Mouse (Mus musculus): ENCODE results near the gene Ifitm6. TPM values are rescaled to one million over a fixed set of nuclear protein-coding genes. Genes with fewer than 3 reads are reported as not detected.
"Not testable (repeated sequence)": the region's sequence is repeated elsewhere in the genome, so short reads cannot be mapped to it uniquely, and the experiment has no call there.

Ifitm6 gene
- total RNA-seq, 2 experiments from 2014 or later, result not detected

DNA sequence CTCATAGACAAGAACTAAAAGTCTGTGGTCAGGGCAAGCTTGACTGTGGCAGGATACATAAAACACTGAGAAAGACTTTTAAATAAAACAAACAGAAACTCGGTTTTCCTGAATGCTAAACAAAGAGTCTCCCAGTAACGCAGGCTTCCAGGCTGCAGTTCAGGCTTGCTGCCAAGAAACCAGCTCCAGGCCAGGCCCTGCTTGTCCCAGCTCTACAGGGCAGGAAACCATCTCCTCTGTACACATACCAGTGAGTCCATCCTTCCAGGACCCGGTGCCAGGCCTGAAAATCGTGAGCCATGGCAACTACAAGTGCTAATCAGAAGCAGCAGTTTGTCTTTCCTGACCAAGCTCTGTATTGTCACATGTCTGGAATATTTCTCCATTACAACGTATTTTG is 23.9 kb upstream of the Ifitm6 start:
- peak in 1 of 2 experiments; percentile 39 for DNase-seq (ENCODE audit: low spot score in 2 of 2)

DNA sequence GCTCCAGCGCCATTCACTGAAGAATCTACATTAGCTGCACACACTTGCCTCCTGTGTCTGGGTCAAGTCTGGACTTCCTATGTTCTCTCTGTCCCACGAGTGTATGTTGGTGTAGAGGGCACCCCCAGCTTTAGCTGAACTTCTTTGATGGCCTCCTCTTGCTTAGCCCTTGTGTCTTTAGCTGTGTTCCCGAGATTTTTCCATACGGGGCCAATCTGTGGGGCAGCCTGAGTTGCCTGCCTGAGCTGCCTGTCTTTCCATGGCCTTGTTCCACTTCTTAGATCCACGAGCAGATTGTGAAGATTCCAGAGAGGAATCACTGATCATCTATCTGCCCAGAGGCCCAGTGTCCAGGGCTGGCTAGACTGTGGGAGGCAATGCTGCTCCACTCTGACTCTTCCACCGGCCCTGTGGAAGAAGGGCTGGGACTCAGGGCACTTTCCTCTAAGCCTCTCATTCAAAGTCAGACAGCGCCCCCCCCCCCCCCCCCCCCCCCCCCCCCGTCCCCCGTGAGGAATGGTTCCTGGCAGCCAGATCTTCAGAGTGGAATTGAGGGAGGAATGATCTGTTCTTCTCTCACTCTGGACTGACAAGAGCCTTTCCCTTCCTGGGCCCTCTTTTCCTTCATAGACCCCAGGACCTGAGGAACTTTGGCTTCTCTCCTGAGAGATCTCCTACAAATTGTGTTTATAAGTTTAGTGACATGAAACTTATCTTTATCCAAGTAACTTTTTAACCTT is 23.3 kb upstream of the Ifitm6 start:
- no peak for DNase-seq (ENCODE audit: low spot score in 2 of 2)

DNA sequence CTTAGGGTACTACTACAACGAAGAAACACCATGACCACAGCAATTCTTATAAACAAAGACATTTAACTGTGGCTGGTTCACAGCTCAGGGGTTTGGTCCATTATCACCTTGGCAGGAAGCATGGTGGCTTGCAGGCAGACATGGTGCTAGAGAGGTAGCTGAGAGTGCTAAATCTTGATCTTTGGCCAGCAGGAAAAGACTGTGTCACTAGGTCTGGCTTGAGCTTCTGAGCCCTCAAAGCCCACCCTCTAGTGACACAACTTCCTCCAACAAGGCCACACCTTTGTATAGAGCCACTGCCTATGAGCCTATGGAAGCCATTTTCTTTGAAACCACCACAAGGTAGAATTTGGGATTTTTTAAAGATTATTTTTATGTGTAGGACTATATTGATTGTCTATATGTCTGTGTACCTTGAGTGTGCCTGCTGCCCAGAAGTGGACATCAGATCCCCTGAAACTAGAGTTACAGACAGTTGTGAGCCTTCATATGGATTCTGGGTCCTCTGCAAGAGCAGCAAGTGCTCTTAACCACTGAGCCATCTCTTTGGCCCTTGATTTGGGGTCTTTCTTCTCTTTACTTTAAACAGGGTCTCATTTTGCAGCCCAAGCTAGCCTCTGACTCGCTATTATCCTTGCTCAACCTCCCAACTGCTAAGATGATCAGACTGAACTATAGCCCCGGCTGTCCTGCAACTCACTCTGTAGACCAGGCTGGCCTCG is 21.8 kb upstream of the Ifitm6 start:
- DNase-seq (ENCODE audit: low spot score in 2 of 2), result no peak

DNA sequence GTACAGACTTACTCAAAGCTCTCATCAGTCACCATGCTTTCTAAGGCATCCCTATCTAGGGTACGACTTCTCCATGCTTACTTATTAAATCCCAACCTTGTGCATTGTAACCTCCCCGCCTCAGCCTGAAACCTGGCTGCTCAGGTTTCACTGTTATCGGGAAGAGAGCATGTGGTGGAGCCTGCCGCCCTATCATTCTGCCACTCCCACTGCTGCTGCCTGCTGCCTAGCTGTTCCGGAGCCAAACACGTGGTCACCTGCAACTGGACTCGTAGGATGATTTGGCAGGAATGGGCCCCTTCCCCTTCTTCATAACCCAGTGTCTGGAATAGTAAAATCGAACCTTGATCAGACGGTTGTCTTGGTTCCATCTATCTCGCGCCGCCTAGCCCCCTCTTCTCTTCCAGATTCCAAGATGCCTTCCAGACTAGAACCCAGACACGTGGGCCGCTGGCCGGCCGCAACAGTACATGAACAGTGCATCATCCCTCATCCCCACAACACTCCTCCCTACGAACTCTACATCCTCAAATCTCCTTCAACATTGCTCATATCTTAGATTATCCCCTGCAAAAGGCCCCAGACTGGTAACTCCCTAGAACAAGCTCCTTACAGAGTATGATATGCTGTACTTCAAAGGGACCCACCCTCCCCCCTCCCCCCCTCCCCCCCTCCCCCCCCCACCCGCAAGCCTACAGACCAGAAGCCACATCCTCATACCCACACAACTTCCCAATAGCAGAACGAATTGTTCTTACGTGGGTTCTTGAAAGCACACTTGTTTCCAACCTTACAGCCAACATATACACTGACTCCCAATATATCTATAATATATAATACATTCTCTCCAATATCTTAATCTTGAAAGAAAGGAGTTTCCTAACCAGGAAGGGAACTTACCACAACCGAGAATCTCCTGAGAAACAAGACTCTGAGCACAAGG is 20.6 kb upstream of the Ifitm6 start:
- DNase-seq (ENCODE audit: low spot score in 2 of 2), result no peak

DNA sequence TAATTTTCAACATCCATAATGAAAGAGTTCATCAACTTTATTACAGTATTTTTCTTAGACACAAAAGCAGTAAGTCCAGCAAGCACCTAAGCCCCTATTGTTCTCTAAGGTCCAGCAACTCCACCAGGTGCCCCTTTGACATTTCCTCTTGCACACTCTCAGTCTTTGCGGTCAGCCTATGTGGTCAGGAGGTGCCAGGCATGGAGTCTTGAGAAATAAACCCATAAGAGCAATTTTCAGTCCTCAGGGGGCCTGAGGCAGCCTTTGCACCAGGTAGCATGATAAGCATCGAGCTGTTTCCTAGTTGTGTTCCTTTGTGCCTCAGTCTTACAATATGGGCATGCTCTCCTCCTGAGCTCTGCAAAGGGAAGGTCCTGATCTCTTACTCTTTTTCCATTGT is 18.9 kb upstream of the Ifitm6 start:
- not testable (repeated sequence) for DNase-seq (ENCODE audit: low spot score in 2 of 2)

DNA sequence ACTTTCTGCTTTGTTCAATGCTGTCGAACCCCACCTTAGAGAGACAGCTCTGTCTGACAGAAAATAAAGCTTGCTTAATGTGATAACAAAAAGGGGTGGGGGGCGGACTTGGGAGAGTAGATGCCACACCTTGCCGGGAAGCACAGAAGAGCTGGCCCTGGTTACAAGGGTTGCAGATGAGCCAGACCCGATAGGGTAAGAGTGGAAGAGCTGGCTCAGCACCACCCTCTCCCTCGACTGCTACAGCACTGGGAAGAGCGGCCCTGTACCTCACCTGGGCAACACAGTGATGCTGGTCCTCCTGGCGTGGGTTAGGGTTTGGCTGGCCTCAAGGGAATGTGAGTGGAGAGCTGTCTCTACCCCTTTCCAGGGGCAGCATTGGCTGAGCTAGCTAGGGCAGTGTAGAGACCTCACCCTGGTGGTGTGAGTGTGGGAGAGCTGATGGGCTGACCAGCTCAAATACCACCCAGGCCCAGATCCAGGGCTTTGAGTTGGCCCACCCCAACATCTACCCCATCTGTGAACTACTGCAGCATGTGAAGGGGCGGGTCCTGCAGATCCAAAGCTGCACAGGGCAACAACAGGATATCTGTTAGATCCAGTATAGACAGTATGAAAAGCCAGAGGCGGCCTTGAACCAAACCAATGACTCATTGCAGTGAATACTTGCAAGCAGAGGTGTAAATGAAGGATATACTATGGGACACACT is 14.9 kb upstream of the Ifitm6 start:
- no peak for DNase-seq (ENCODE audit: low spot score in 2 of 2)

DNA sequence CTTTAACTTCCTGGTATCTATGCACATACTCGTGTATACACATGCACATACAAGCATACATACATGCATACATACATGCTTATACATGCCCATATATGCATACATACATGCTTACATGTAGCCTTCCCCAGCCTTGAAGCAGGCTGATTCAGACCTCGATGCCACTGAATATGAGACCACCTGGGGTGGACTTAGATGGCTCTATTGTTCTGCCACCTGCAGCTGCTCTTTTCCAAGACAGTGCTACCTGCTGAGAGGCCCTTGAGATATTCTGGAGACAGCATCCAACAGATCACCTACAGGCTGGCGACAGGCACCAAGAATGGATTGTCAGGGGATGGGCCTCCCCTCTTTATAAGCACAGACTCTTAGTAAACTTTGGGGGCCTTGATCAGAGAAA is 12.7 kb upstream of the Ifitm6 start:
- no peak for DNase-seq (ENCODE audit: low spot score in 2 of 2)

DNA sequence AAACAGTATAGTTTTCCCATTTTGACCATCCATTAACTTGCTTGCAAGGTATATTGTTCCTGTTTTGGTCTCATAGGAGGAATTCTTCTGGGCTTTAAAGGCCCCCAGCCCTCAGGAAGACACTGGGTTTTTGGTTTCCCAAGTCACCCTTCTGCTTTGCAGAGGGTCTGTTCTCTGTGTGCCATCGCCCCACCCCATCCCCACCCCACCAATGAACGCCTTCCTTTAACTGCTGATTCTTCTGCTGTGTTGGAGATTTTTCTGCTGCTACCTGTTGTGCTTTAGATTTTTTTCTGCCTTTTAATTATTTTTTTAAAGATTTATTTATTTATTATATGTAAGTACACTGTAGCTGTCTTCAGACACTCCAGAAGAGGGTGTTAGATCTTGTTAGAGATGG is 11.1 kb upstream of the Ifitm6 start, which contains the start of gene Gm17387:
Gm17387 (plus strand) TSS at position 301 of the 400 bp plus-strand sequence.
- DNase-seq (ENCODE audit: low spot score in 2 of 2), result no peak

DNA sequence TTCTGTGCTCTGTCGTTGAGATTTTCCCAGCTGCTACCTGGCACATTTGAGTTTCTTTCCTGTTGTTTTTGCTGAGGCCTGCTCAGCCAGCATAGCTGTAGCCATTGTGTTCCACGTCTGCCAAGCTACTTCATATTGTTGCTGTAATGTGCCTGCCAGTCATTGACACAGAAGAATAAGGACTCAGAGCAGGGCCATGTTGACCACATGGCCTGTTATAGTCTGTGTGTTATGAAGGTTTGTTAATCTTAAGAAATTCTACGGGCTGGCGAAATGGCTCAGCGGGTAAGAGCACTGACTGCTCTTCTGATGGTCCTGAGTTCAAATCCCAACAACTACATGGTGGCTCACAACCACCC is 9.0 kb upstream of the Ifitm6 start:
- no peak for DNase-seq (ENCODE audit: low spot score in 2 of 2)

DNA sequence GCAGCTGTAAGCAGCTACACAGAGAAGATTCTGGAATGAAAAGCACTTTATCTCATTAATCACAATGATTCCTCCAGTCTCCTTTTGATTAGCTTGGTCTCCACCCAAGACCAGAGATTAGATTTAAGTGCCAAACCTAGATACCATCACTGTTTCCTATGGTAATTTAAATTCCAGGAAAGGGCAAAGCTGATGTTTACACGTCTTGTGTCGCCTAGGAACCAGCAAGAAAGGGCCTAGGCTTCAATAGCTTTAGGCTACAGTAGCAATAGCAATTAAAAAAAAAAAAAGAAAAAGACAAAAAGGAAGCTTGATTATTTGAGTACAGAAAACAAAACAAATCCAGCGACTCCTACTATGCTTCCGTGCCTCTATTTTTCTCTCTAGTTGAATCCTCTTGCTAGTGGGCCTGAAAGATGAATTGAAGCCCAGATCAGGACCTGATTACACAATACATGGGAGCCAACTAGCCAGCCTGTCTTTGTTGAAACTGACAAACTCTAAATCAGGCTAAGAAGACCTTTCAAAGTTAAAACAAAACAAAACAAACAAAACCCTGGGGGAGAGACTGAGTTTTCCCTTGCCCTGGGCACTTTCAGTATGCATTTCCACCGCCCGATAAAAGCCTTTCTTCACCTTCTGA is 8.5 kb upstream of the Ifitm6 start:
- no peak for DNase-seq (ENCODE audit: low spot score in 2 of 2)

DNA sequence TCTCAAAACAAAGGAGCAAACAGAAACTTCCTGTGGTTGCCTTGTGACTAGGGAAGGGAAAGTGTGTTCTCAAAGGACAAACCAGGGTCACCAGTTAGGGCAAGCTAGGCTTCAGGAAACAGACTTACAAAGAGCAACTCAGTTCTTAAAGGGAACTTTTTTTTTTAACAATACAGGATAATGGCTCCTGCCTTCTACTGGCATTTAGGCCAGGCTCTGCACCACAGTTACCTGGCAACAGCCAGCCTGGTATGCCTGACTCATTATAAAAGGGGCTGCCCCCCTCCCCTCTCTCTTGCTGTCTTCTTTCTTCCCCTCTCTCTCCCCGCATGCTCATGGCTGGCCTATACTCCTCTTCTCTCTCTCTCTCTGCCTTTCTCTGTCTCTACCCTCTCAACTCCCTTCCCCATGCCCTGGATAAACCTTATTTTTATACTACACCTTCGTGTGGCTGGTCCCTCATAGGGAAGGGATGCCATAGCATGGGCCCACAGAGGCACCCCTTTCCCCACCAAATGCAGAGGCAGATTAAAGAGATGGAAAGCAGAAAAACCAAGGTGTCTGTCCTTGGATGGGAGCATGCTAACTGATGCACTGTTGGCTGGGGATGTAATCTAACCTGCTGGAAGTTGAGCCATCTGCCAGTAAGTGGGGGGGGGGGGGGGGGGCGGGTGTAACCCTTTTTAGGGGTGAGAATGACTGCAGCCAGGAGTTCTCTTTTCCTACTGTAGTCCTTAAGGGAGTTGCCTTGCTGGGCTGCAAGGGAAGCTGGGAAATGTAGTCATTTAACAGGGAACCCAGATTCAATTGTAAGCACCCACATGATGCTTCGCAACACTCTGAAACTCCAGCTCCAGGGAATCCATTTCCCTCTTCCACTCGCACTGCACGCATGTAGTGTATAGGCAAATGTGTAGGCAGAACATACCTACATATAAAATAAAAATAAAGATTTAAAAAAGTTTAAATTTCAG is 7.4 kb upstream of the Ifitm6 start:
- DNase-seq (ENCODE audit: low spot score in 2 of 2), result no peak

DNA sequence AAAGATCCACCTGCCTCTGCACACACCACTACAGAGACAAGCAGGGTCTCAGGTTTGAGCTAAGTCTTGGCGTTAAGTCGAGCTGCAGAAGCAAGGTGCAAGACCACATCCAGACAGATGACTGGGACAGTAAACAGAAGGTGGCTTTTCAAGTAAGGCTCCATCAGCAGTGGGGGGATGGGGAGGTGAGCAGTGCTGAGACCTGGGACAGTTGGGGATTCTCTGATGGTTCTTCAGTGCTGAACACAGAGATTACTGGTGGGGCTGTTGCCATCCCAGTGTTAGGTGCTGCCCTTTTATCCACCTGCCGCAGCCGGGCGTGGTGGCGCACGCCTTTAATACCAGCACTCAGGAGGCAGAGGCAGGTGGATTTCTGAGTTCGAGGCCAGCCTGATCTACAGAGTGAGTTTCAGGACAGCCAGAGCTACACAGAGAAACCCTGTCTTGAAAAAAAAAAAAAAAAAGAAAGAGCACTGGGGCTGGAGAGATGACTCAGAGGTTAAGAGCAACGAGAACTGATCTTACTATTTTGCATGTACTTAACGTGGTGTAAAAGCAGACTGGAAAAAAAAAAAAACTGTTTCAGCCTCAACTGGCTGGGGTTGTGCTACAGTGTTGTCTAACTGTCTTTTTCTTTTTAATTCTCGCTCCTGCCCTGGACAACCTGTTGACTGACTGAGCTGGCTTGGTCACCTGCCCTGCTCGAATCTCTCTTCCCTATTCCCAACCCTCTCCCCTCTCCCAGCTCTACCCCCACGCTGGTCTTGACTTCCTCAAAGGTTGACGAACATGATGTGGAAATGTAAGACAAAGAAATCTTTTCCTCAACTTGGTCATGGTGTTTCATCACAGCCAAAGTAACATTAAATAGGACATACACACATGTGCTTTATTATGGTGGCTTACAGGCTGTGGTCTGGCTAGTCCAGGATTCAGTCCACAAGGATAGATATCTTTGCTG is 4.0 kb upstream of the Ifitm6 start:
- DNase-seq (ENCODE audit: low spot score in 2 of 2), result no peak

DNA sequence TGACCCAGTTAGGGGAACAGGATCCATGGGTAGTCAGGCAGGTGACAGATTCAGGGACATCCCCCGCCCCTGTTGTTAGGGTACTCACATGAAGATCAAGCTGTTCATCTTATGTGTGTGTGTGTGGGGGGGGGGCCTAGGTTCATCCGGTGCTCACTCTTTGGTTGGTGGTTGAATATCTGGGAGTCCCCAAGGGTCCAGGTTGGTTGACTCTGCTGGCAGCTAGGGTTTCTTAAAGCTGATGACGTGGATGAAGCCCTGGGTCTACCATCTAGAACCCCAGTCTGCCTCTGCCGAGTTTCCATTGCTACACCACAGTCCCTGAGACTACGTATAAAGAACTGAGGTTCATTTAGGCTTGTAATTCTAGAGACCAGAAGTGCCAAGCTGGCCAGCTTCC is 1.3 kb upstream of the Ifitm6 start:
- no peak for DNase-seq (ENCODE audit: low spot score in 2 of 2)

DNA sequence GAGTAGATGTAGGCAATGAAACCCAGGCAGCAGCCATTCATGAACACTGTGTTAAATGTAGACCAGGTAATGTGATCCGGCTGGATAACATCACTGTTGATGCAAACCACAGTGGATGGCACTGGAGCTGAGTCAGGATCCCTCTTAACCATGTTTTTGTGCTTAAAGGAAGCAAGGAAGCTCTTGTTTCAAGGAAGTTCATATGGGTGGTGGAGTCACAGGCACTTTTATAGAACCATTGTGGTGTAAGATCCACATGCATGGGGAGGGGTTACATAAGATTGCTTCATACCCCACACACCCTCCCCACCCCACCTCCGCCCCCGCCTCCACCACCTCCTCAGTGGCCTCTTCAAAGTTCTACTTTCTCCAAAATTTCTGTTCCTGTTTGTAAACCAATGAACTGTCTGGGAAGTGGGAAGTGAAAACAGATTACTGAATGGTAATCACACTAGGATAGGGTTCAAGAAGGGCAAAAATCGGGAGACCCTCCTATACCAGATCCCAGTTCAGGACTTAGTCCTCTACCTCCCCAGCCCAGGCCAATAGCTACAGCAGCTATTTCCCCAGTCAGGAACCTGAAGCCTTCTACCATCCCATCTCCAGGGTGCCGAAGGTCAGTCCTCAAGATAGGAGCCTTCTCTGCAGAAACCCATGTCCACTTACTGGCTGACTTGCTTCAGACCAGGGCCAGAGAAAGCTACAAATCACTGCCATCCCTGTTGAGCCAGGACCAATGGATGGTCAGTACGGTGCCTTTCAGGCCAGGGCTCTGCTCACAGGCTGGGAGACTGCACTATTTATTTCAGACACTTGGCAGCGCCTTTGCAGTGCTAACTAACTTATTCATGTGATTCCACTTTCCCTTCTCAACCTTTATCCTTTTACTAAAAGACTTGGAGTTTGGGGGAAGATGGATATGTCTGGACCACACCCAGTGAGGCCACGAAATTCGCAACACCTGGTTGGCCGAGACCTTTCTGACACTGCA is 722 bp downstream of the Ifitm6 start:
- DNase-seq (ENCODE audit: low spot score in 2 of 2), result no peak

DNA sequence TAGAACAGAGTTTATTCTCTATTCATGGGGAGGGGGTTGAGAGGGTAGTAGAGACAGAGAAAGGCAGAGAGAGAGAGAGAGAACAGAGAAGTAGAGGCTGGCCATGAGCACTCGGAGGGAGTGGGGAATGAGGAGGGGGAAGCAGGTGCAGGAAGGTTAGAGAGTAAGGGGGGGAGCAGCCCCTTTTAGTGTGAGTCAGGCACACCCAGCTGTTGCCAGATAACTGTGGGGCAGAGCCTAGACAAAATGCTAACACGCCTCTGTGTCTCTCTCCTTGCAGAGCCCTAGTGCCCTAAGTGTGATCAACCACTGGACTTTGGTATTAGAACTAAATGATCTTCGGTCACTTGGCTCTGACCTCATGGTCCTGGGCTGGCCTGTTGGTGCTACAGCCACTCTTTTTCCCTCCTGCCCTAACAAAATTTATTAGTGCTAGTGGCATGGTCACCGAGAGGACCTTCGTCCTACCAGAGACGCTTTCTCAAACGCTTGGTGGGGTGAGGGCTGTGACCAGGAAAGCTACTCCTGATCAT is 6.4 kb downstream of the Ifitm6 start:
- no peak for DNase-seq (ENCODE audit: low spot score in 2 of 2)

DNA sequence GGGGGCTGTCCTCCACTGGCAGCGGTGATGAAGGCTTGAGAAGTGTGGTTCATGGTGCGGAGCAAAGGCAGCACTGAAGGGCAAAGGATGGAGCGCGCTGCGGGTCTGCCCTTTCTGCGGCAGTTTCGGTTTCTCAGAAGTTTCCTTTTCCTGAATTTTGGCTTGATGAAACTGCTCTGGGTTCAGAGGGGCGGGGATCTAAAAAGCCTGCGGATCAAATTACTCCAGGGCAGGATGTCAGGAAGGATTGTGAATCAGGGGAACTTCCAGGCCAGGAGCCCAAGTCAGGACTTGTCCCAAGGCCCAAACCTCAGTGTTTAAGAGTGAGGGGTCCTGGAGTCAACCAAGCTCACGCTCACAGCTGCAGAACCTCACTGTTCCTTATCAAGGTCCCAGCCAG is 7.1 kb downstream of the Ifitm6 start, which contains the start of gene Ifitm3:
Ifitm3 (minus strand) TSS at position 178 of the 400 bp plus-strand sequence.
- DNase-seq (ENCODE audit: low spot score in 2 of 2), result no peak

DNA sequence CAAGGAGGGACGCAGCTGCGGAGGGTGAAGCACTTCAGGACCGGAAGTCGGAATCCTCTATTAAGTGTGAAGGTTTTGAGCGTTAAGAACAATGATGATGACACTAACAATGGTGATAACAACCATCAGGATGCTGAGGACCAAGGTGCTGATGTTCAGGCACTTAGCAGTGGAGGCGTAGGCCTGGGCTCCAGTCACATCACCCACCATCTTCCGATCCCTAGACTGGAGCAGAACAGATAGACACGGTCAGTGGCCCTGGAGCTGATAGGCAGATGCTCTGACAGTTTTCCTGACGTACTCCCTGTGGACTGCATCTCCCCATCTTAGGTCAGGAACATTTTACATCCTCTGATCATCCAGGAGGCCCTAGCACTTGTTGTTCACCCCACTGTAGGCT is 8.1 kb downstream of the Ifitm6 start:
- DNase-seq (ENCODE audit: low spot score in 2 of 2), result no peak

Data from layer of hippocampus, adult 18-20 months (tissue).